Mouse (Mus musculus) mesoderm, embryonic 11.5 days (tissue): Measurements from ENCODE around the gene Arsb.

Experiments used
- DNase-seq: peaks from one replicate; pipeline ENCODE4 v3.0.0-alpha.2; 2012; ENCODE audit warnings: low read depth, low spot score

The Arsb gene

GRCm38 (mm10) chr13:93840146-93840545 lies 68.7 kb downstream of the Arsb start:
- no peak for DNase-seq

- DNase-seq: no peak
Observed at GRCm38 (mm10) chr13:93846831-93847518, 75.5 kb downstream of the Arsb start.

DNA sequence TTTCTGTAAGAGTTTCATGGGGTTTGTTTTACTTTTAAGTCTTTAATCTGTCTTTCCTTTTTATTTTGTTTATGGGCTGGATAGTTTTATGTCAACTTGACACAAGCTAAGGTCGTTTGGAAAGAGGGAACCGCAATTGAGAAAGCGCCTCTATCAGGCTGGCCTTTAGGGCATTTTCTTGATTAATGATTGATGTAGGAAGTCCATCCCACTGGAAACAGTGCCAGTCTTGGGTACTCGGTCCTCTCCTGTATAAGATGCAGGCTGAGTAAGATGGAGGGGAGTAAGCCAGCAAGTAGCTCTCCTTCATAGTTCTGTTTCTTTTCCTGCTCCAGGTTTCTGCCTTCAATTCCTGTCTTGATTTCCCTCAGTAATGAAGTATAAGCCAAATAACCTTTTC lies 76.2 kb downstream of the Arsb start:
- no peak for DNase-seq

GRCm38 (mm10) chr13:93848615-93849014 lies 77.2 kb downstream of the Arsb start:
- no peak for DNase-seq

DNA sequence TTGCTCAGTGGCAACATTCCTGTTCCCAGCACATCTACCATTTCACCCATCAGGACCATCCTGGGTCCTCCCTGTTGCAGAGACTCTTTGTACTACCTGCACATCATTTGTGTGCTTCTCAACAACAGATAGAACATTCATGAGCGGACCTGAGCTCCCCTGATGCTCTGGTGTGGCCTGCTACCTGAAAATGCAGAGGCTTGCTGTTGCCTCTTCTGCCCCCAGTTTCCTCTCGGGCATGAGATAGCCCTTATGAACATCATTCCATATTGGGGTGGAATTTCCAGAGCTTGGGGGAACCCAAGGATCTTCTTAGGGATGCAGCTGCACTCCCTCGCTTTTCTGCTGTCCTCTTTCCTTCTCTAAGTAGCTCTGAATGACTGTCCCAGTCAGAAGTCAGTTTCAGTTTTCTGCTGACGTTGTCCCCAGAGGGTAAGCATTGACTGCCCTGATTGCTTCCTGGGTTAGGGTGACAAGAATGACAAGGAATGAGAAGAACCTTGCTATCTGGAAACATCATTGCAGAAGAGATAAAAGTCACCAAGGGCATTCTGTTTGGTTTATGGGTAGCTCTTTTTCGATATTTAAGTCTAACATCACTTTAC lies 78.4 kb downstream of the Arsb start:
- no peak for DNase-seq

GRCm38 (mm10) chr13:93850674-93851073 lies 79.2 kb downstream of the Arsb start:
- no peak for DNase-seq

DNA sequence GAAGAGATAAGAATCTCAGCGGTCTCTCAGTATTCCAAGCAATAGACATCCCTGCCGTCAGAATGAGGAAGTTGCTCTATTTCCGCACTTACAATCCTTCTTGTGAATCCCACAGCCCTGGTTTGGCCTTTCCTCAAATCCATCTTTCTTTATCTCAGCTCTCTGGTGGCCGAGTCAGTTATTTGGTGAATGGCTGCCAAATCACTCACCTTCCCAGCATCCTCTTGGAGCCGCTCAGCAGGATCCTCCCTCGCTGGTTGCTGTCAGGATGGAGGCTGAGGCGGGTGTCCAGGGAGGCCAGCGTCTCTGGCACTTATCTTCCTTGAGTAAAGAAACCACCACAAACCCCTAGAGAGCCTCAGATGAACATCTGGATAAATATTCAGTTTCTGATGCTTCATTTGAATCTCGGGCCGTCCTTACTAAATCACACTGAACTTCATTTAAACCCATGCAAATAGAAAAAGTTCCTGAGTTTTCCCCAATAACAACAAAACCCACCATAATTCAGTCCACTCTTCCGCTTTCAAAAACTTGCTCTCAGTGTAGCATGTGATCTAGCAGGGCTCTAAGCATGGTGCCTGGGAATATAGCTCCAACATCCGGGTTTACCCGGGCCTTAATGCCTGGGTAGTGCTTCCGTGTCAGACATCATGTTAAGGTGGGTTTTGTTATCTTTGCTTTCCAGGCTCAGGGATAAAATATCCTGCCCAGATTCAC lies 81.1 kb downstream of the Arsb start:
- peak; percentile 59 for DNase-seq

DNA sequence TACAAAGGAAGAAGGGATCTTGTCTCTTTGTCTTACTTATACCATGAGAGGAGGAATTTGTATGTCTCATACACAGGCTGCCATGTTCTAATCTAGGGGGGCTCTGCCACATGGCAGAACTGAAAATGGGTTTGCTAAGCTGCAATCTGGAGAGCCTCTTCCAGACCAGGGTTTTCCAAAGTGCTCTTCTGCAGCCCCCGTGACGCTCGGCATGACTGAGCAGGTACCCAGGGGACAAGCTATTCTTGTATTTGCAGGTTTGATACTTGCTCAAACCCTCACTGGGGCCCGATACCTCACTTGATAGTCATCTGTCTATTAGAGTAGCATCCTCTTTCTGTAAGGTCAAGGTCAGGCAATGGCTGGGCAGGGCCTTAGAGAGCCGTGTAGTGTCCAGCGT lies 82.3 kb downstream of the Arsb start:
- DNase-seq: no peak

DNA sequence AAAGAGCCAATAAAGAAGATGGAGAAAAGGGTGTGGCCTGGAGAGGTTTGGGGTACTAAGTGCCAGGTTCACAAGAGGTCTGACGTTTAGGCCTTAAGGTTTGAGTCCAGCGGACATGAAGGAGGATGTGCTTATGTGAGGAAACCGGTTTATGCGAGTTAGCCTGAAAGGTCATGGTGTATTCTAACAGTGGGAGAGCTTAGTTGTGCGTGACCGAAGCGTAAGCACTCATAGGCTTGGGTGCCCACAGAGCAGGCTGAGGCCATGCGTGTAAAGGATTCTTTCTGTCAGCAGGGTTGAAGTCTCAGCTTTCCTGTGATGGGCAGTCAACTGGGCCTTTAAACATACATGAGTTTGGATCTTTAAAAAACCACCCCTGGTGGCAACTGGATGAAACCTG lies 82.9 kb downstream of the Arsb start:
- DNase-seq: no peak

GRCm38 (mm10) chr13:93854966-93855562 lies 83.6 kb downstream of the Arsb start:
- DNase-seq: no peak

- DNase-seq: no peak
Observed at GRCm38 (mm10) chr13:93855701-93856183, 84.3 kb downstream of the Arsb start.

DNA sequence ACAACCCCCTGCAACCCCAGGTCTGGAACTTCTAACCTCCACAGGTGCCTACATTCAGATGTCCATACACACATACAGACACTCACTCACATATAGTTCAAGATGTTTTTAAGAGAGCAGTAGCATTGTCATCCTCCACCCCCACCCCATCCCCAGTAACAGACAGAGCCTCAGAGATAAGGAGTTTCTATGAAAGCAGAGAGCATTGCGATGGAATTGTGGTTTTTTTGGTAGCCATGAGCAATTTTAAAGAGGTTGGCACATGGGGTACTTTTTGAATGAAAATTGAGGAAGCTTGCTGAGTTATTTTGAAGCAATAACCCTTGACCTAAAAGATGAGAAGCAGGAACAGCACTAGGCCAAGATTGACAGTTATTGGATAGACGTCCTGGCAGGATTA lies 89.8 kb downstream of the Arsb start:
- DNase-seq: no peak

DNA sequence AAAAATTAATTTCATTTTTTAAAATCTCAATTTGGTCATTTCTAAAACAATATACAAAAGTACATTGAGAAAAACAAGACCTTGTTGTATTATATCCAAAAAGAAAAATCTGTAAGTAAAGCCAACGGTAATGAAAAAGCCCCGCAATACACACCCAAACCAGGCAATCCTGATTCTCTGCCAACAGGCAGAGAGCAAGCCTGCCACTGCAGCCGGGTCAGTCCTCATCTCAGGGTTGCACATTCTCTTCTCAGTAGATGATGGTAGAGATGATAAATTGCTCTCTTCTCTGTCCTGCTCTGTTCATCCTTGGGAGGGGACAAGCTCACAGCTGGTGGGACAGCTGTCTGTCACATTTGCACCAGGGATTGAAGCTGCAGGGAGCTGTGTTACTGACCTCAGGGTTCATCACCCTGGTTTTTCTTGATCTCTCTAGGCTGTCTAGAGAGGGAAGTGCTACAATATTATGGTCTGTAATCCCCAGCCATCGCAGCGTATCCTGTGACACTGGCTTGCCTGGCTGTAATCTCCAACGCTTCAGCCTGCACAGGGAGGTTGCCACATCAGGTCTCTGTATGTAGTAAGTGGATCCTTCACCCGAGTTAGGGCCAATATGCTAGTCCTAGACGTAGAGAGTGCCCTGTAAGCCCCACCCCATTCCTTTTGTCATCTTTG lies 92.8 kb downstream of the Arsb start:
- peak; percentile 23 for DNase-seq

GRCm38 (mm10) chr13:93866638-93867037 lies 95.2 kb downstream of the Arsb start:
- no peak for DNase-seq

DNA sequence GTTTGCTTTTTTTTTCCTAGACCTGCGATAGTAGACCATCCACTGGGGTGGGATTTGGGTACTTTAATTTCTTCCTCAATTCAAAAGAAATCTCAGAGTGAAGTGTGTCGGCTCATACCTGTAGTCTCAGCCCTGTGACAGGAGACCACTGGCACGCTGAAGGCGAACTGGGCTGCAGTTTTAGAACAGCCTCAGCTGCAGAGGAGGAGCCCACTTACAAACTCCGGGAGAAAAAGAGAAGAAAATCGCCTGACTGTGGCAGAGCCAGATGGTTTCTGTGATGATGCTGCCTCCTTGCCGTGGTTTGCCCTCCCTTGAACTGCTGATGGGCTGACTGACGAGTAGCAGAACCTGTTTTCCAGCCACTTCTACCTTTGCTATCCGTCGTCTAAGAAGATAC lies 100.3 kb downstream of the Arsb start:
- DNase-seq: no peak

- DNase-seq: no peak
Observed at GRCm38 (mm10) chr13:93872591-93872990, 101.2 kb downstream of the Arsb start.

- no peak for DNase-seq
Observed at GRCm38 (mm10) chr13:93877924-93878323, 106.5 kb downstream of the Arsb start.

- DNase-seq: no peak
Observed at GRCm38 (mm10) chr13:93879426-93879825, 108.0 kb downstream of the Arsb start.

DNA sequence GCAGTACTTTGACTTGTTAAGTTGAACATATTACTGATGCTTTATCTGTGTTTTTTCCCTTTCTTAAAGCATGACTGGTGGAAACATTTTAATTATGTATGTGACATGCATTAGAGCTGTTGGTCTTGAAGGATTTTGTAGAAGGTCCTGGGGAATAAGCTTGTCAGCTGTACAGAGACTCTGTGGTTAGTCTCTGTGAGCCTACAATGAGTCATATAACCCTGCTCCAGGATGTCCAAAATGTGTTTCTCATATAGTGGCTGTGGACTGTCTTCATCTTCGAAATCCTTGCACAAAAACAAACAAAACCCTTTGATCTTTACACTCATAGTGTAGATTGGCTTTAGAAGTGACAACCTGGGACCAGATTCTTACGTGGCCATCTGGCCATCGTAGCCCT lies 110.7 kb downstream of the Arsb start:
- no peak for DNase-seq

DNA sequence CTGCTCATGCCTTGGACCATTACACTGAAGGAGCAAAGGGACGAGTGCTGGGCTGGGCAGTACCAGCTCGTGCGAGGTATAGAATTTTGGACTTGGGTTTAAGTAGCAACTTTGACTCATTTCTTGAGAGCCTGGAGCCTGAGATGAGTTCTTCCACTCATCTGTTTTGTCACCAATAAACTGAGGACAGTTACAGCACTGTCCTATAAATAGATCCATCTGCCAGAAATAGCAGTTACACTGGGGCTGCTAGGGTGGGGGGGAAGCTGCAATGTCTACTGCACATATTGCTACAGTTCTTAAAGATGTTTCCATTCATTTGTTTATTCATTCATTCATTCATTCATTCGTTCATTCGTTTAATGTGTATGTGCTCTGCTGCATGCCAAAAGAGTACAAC lies 115.6 kb downstream of the Arsb start:
- no peak for DNase-seq

DNA sequence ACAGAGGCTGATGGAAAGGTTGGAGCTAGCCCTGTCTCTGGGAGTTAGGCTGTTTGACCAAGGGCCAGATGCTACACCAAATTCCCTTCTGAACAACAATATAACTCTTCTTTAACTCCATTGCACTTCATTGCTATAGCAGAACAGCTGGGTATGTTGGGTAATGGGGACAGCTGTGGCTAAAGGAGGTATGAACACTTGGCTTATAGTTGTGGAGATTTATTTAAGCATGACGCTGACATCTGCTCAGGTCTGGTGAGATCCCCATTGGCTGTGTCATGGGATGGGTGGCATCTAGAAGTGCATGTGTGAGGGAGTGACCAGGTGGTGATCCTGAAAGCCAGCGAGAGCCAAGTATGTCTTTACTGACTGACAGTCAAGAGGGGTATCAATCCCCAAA lies 116.8 kb downstream of the Arsb start:
- no peak for DNase-seq

- no peak for DNase-seq
Observed at GRCm38 (mm10) chr13:93888916-93889315, 117.5 kb downstream of the Arsb start.
